Mouse (Mus musculus) Patski (cell line): ENCODE measurements around the gene Adam20. TPM values are rescaled to one million over a fixed set of nuclear protein-coding genes. Genes with fewer than 3 reads are reported as not detected.
"Not testable (repeated sequence)": the region's sequence is repeated elsewhere in the genome, so short reads cannot be mapped to it uniquely, and the experiment has no call there.

Source experiments
- ATAC-seq: fragments of 100-300 bp; one replicate; pipeline ENCODE4 v1.8.0; 2021
- CTCF ChIA-PET: fragments of 350-600 bp; sonication (Branson Sonifier 250); formaldehyde crosslinking; loops from one replicate; lab custom pipeline; 2022; ENCODE audit warnings: inconsistent platforms; lab: Charles Lee
- POLR2A ChIA-PET: fragments of 350-600 bp; sonication (Branson Sonifier 250); formaldehyde crosslinking; loops from one replicate; lab custom pipeline; 2022; ENCODE audit warnings: antibody characterized with exemption, inconsistent platforms; lab: Charles Lee
- DNase-seq: peaks from one replicate; pipeline ENCODE4 v3.0.0-alpha.2; 2011; ENCODE audit warnings: low read depth, low spot score
- H3K27me3 ChIP-seq: fragments of 371-371 bp; one replicate; pipeline ENCODE4 v1.5.1; 2021
- CTCF ChIP-seq: fragments of 100-300 bp; IDR thresholded peaks from one replicate; pipeline ENCODE4 v1.5.1; 2021
- in situ Hi-C: fragments of 300-500 bp; cut with MboI; formaldehyde crosslinking; loops from 3 replicates; pipeline ENCODE4 v1.11.1; 2018; ENCODE audit warnings: low pct_unique_long_range_greater_than_20kb, mixed read lengths
- polyA plus RNA-seq: library from polyadenylated mRNA; unstranded; gene quantifications from one replicate; pipeline ENCODE4 v1.2.3, GENCODE M21; 2021

The Adam20 gene
- polyA plus RNA-seq: not detected

GRCm38 (mm10) chr8:40792973-40793372 is at the start of gene Adam20:
Gene Adam20, plus strand, starts transcription at chr8:40793273.
- ChIA-PET CTCF (interaction anchor here (0.8 kb wide), 1 partner anchor 99 kb away, joined by 3 read pairs; no protein-coding TSS in a partner anchor), POLR2A (interaction anchor here (0.7 kb wide), 1 partner anchor 39 kb away, joined by 3 read pairs; no protein-coding TSS in a partner anchor)
- DNase-seq, in situ Hi-C loops, H3K27me3 ChIP-seq, ATAC-seq: not testable (repeated sequence)

DNA sequence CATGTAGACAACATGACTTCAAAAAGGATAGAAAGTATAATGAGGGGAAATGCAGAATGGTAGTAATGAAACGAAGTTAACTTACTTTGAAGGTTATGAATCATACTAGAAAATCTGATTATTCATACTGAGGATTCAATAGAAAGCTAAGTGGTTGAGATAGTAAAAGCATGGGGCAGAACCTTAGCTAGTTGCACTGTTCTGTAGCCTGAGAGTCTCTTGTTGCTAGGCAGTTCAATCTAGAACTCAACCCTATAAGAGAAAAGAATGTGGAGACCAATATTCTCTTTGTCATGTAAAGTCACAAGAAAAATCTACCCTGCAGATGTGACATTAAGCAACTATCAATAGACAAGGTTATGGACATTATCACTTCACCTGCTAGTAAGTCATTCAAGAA is 41.2 kb upstream of the Adam20 start, which contains the start of gene Adam25:
Gene Adam25, plus strand, starts transcription at position 301 of the 400 bp plus-strand sequence.
- DNase-seq, H3K27me3 ChIP-seq, POLR2A ChIA-PET, ATAC-seq, CTCF ChIA-PET, in situ Hi-C loops: not testable (repeated sequence)

GRCm38 (mm10) chr8:40783320-40783719 is 9.8 kb upstream of the Adam20 start:
- H3K27me3 ChIP-seq: no peaks in the 10 kb centered on the region
- POLR2A ChIA-PET: no interaction called here
- ATAC-seq (no peak), DNase-seq (no peak)
- no peak for TF ChIP-seq CTCF
- in situ Hi-C loops: no loop called here
- CTCF ChIA-PET: no interaction called here

DNA sequence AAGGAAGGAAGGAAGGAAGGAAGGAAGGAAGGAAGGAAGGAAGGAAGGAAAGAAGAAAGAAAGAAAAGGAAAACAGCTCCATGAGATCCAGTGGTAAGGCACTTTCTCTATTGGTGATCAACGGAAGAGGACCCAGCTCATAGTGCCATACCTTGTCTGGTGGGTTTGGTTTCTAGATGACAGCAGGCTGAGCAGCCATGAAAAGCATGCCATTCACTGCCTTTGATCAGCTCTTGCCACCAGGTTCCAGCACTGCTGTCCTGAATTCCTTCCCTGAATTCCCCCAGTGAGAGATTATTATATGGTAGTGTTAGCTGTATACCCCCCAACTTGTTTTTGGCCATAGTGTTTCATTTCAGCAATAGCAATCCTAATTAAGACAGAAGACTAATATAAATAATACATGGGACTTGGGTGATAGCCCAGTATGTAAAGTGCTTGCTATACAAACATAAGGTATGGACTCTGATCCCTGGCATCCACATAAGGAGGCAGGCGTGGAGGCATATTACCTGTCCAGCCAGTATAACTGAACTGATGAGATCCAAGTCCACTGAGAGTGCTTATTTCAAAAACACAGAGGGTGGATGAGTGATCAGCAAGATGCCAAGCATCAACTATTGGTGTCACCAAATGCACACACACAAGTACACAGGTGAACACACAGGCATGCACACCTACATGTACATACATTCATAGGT is 10.5 kb downstream of the Adam20 start:
- in situ Hi-C loops: no loop called here
- ChIA-PET CTCF (no interaction called here), POLR2A (no interaction called here)
- no peak for TF ChIP-seq CTCF
- peaks cover 5% of the 10 kb centered on the region for H3K27me3 ChIP-seq
- DNase-seq (no peak), ATAC-seq (no peak)

Other genes with a start within 250 kb of the Adam20 start
- gene Adam24, start 118.2 kb upstream of the Adam20 start, polyA plus RNA-seq: not detected
- not detected for gene Adam25, start 41.1 kb upstream of the Adam20 start, polyA plus RNA-seq
- gene Adam39, start 29.7 kb downstream of the Adam20 start, polyA plus RNA-seq: not detected